Mouse (Mus musculus) MEL (cell line): ENCODE results near the gene Iqck. TPM values are rescaled to one million over a fixed set of nuclear protein-coding genes. Genes with fewer than 3 reads are reported as not detected.

Experiments
- DNase-seq: peaks from one replicate; pipeline ENCODE4 v3.0.0; 2011; ENCODE audit warnings: low read depth, low spot score
- H3K27ac ChIP-seq: 2 replicates; pipeline ENCODE4 v1.5.1; 2012; ENCODE audit warnings: low read depth, mild to moderate bottlenecking, control low read depth, low read length, moderate library complexity; ENCODE audit not compliant: control insufficient read depth
- H3K27me3 ChIP-seq, 2 experiments: fragments of 150-350 bp in 1 of 2; sonication (generic) in 1 of 2; 2 replicates each; pipeline ENCODE4 v1.6.1; 2012; ENCODE audit warnings: low read length in 2 of 2, mild to moderate bottlenecking in 2 of 2, improper control_type of control experiment in 1 of 2, moderate library complexity in 1 of 2; ENCODE audit not compliant: insufficient read depth in 2 of 2, control insufficient read depth in 1 of 2
- H3K36me3 ChIP-seq, 2 experiments: 2 replicates each; pipeline ENCODE4 v1.6.1; 2012 to 2014; ENCODE audit warnings: low read length in 2 of 2, improper control_type of control experiment in 1 of 2, inconsistent platforms in 1 of 2, mild to moderate bottlenecking in 1 of 2; ENCODE audit not compliant: insufficient read depth in 2 of 2, control insufficient read depth in 1 of 2
- H3K4me1 ChIP-seq, 2 experiments: fragments of 150-350 bp in 1 of 2; sonication (generic) in 1 of 2; 2 replicates each; pipeline ENCODE4 v1.6.1; 2012; ENCODE audit warnings: low read length in 2 of 2, improper control_type of control experiment in 1 of 2, mild to moderate bottlenecking in 1 of 2; ENCODE audit not compliant: insufficient read depth in 2 of 2, control insufficient read depth in 1 of 2
- H3K4me3 ChIP-seq, 2 experiments: fragments of 150-350 bp in 1 of 2; sonication (generic) in 1 of 2; 2 replicates each; pipeline ENCODE4 v1.5.1; 2012; ENCODE audit warnings: low read depth in 2 of 2, low read length in 2 of 2, mild to moderate bottlenecking in 2 of 2, moderate library complexity in 2 of 2, control low read depth in 1 of 2, improper control_type of control experiment in 1 of 2; ENCODE audit not compliant: control insufficient read depth in 1 of 2, insufficient read depth in 1 of 2
- H3K79me2 ChIP-seq: 2 replicates; pipeline ENCODE4 v1.6.1; 2012; ENCODE audit warnings: mild to moderate bottlenecking, low read length, moderate library complexity; ENCODE audit not compliant: control insufficient read depth, poor library complexity, insufficient read depth
- H3K9ac ChIP-seq: 2 replicates; pipeline ENCODE4 v1.6.1; 2012; ENCODE audit warnings: low read depth, mild to moderate bottlenecking, control low read depth, low read length, moderate library complexity; ENCODE audit not compliant: control insufficient read depth, poor library complexity, severe bottlenecking
- H3K9me3 ChIP-seq: fragments of 150-350 bp; sonication (generic); replicated peaks from 2 replicates; pipeline ENCODE4 v1.6.1; 2012; ENCODE audit warnings: mild to moderate bottlenecking, low read length, improper control_type of control experiment, moderate library complexity; ENCODE audit not compliant: insufficient read depth
- BHLHE40 ChIP-seq: IDR thresholded peaks from 2 replicates; pipeline ENCODE4 v1.6.1; 2012; ENCODE audit warnings: low read depth, mild to moderate bottlenecking, inconsistent platforms, low read length, improper control_type of control experiment, borderline replicate concordance
- CTCF ChIP-seq, 3 experiments: IDR thresholded peaks in 2 of 3; conservative IDR thresholded peaks in 1 of 3; 2 replicates each; pipeline ENCODE4 v1.5.1; 2011 to 2012; ENCODE audit warnings: low read length in 3 of 3, low read depth in 2 of 3, mild to moderate bottlenecking in 2 of 3, improper control_type of control experiment in 1 of 3, inconsistent platforms in 1 of 3, mixed read lengths in 1 of 3, moderate library complexity in 1 of 3; ENCODE audit not compliant: control insufficient read depth in 1 of 3, insufficient read depth in 1 of 3, poor library complexity in 1 of 3, severe bottlenecking in 1 of 3
- E2F4 ChIP-seq: IDR thresholded peaks from 2 replicates; pipeline ENCODE4 v1.6.1; 2011; ENCODE audit warnings: low read depth, low read length, improper control_type of control experiment, borderline replicate concordance
- ELF1 ChIP-seq: IDR thresholded peaks from 2 replicates; pipeline ENCODE4 v1.6.1; 2014; ENCODE audit warnings: low read depth, mild to moderate bottlenecking, inconsistent platforms, low read length, improper control_type of control experiment, moderate library complexity
- EP300 ChIP-seq, 2 experiments: IDR thresholded peaks; 2 replicates each; pipeline ENCODE4 v1.6.1; 2011; ENCODE audit warnings: improper control_type of control experiment in 2 of 2, low read length in 2 of 2, low read depth in 1 of 2, mild to moderate bottlenecking in 1 of 2
- ETS1 ChIP-seq: IDR thresholded peaks from 2 replicates; pipeline ENCODE4 v1.6.1; 2012; ENCODE audit warnings: low read depth, mild to moderate bottlenecking, inconsistent platforms, low read length, improper control_type of control experiment, moderate library complexity
- GABPA ChIP-seq: IDR thresholded peaks from 2 replicates; pipeline ENCODE4 v1.6.1; 2012; ENCODE audit warnings: low read depth, mild to moderate bottlenecking, inconsistent platforms, low read length, improper control_type of control experiment, moderate library complexity
- HCFC1 ChIP-seq: IDR thresholded peaks from 2 replicates; pipeline ENCODE4 v1.6.1; 2012; ENCODE audit warnings: low read depth, mild to moderate bottlenecking, inconsistent platforms, low read length, improper control_type of control experiment, moderate library complexity
- MAFK ChIP-seq: IDR thresholded peaks from 2 replicates; pipeline ENCODE4 v1.6.1; 2011; ENCODE audit warnings: low read depth, mild to moderate bottlenecking, low read length, improper control_type of control experiment, borderline replicate concordance
- MAX ChIP-seq: IDR thresholded peaks from 2 replicates; pipeline ENCODE4 v1.6.1; 2011; ENCODE audit warnings: low read length, improper control_type of control experiment
- MAZ ChIP-seq: IDR thresholded peaks from 2 replicates; pipeline ENCODE4 v1.6.1; 2012; ENCODE audit warnings: low read depth, mild to moderate bottlenecking, inconsistent platforms, low read length, improper control_type of control experiment
- MEF2A ChIP-seq: IDR thresholded peaks from 2 replicates; pipeline ENCODE4 v1.6.1; 2014; ENCODE audit warnings: low read depth, mild to moderate bottlenecking, inconsistent platforms, low read length, improper control_type of control experiment; ENCODE audit not compliant: poor library complexity, insufficient replicate concordance, severe bottlenecking; ENCODE audit errors: extremely low read depth
- MYB ChIP-seq: IDR thresholded peaks from 2 replicates; pipeline ENCODE4 v1.6.1; 2011; ENCODE audit warnings: mild to moderate bottlenecking, low read depth, low read length, improper control_type of control experiment
- NELFE ChIP-seq: IDR thresholded peaks from 2 replicates; pipeline ENCODE4 v1.6.1; 2011; ENCODE audit warnings: low read depth, low read length, improper control_type of control experiment
- POLR2AphosphoS2 ChIP-seq: IDR thresholded peaks from 2 replicates; pipeline ENCODE4 v1.6.1; 2011; ENCODE audit warnings: low read length, improper control_type of control experiment
- POLR2AphosphoS5 ChIP-seq: IDR thresholded peaks from 2 replicates; pipeline ENCODE4 v1.6.1; 2012; ENCODE audit warnings: low read depth, borderline replicate concordance, mild to moderate bottlenecking, inconsistent platforms, low read length, moderate library complexity, mixed read lengths
- RCOR1 ChIP-seq: IDR thresholded peaks from 2 replicates; pipeline ENCODE4 v1.6.1; 2012; ENCODE audit warnings: low read depth, mild to moderate bottlenecking, inconsistent platforms, low read length, improper control_type of control experiment
- SMC3 ChIP-seq: IDR thresholded peaks from 2 replicates; pipeline ENCODE4 v1.6.1; 2011; ENCODE audit warnings: low read depth, low read length, improper control_type of control experiment
- UBTF ChIP-seq: IDR thresholded peaks from 2 replicates; pipeline ENCODE4 v1.6.1; 2012; ENCODE audit warnings: low read depth, mild to moderate bottlenecking, inconsistent platforms, low read length, improper control_type of control experiment, moderate library complexity, borderline replicate concordance; ENCODE audit not compliant: insufficient read depth
- USF1 ChIP-seq: IDR thresholded peaks from 2 replicates; pipeline ENCODE4 v1.6.1; 2014; ENCODE audit warnings: low read depth, mild to moderate bottlenecking, inconsistent platforms, low read length, improper control_type of control experiment, moderate library complexity
- ZC3H11A ChIP-seq: IDR thresholded peaks from 2 replicates; pipeline ENCODE4 v1.6.1; 2012; ENCODE audit warnings: low read depth, mild to moderate bottlenecking, inconsistent platforms, low read length, improper control_type of control experiment
- ZKSCAN1 ChIP-seq: IDR thresholded peaks from 2 replicates; pipeline ENCODE4 v1.6.1; 2012; ENCODE audit warnings: low read depth, mild to moderate bottlenecking, inconsistent platforms, low read length, improper control_type of control experiment, moderate library complexity
- ZNF384 ChIP-seq: IDR thresholded peaks from 2 replicates; pipeline ENCODE4 v1.6.1; 2012; ENCODE audit warnings: low read depth, mild to moderate bottlenecking, inconsistent platforms, low read length, improper control_type of control experiment
- polyA plus RNA-seq, 2 experiments: library from polyadenylated mRNA; stranded (reverse) in 1 of 2; unstranded in 1 of 2; fragments of >175 nt in 1 of 2; fragments of >200 nt in 1 of 2; gene quantifications; 2 replicates each; pipeline versions ENCODE4 v1.2.1 to v1.2.4; 2012; ENCODE audit warnings: low replicate concordance in 2 of 2, low read depth in 1 of 2; ENCODE audit not compliant: insufficient read length in 2 of 2, insufficient read depth in 1 of 2, missing spikeins in 1 of 2
- total RNA-seq: library from RNA; depleted of rRNA; stranded (reverse); fragments of 300-350 nt; gene quantifications from 2 replicates; pipeline ENCODE4 v1.2.3, GENCODE M21; 2012

Iqck gene
- total and polyA plus RNA-seq, 3 experiments: 0.39 to 0.40 TPM; not detected in 1

DNA sequence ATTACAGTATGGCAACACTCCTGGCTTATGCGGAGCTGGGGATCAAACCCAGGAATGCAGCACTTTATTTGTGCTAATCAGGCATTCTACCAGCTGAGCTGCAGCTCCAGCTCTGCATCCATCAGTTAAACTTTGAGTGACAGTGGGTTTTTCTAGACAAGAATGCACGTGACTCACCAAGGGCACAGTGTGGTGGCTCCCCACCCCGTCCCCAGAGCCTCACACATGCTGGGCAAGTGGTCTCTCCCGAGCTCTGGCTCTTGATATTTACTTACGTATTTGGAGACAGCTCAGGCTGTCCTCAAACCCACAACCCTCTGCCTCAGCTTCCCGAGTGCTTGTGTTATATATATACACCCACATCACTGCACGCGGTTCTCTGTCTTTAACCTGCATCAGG, 73.4 kb downstream of the Iqck start:
- Histone ChIP-seq H3K27ac (no peak overlapping the region), H3K36me3 (no peaks in the 10 kb centered on the region), H3K9ac (no peak overlapping the region), H3K79me2 (no peaks in the 10 kb centered on the region), H3K4me1 (no peaks in the 10 kb centered on the region), H3K4me3 (no peak overlapping the region), H3K9me3 (no peaks in the 10 kb centered on the region), H3K27me3 (peaks cover 0 to 2% of the 10 kb centered on the region in 2 experiments; a peak in 2 of 4 replicates)
- DNase-seq: no peak
- TF ChIP-seq MAFK (no peak), MYB (no peak), EP300 (IDR thresholded peaks at IDR 0.05; ENCODE audit: low read depth in 1 of 2, low read length in 2 of 2) (no peak), ZC3H11A (no peak), POLR2AphosphoS2 (no peak), NELFE (no peak), RCOR1 (no peak), MAX (no peak), POLR2AphosphoS5 (no peak), ZKSCAN1 (no peak)

- peaks cover 0 to 2% of the 10 kb centered on the region in 2 experiments; a peak in 2 of 4 replicates for H3K27me3 ChIP-seq
- TF ChIP-seq E2F4 (no peak), USF1 (no peak), BHLHE40 (no peak), MEF2A (no peak), HCFC1 (no peak), EP300 (IDR thresholded peaks at IDR 0.05; ENCODE audit: low read depth in 1 of 2, low read length in 2 of 2) (no peak), MAZ (no peak), ETS1 (no peak), ELF1 (no peak), CTCF (IDR thresholded peaks at IDR 0.05 in 2 of 3, conservative IDR thresholded peaks at IDR 0.05 in 1 of 3; ENCODE audit: control insufficient read depth in 1 of 3, insufficient read depth in 1 of 3, low read depth in 2 of 3, low read length in 3 of 3, poor library complexity in 1 of 3, severe bottlenecking in 1 of 3) (no peak), MAFK (no peak), GABPA (no peak), SMC3 (no peak), UBTF (no peak), ZNF384 (no peak)
- no peak overlapping the region for H3K9ac ChIP-seq
- H3K4me1 ChIP-seq: no peaks in the 10 kb centered on the region
- no peak for DNase-seq
- no peak overlapping the region for H3K4me3 ChIP-seq
- H3K9me3 ChIP-seq: no peaks in the 10 kb centered on the region
- no peak overlapping the region for H3K27ac ChIP-seq
- H3K79me2 ChIP-seq: no peaks in the 10 kb centered on the region
- no peaks in the 10 kb centered on the region for H3K36me3 ChIP-seq
Measured at GRCm38 (mm10) chr7:118929601-118930311, 74.2 kb downstream of the Iqck start.
